Mouse (Mus musculus): Measurements from ENCODE around the gene Slit1. TPM values are rescaled to one million over a fixed set of nuclear protein-coding genes. Genes with fewer than 3 reads are reported as not detected.

The Slit1 gene
- polyA plus RNA-seq, 2 experiments from 2014 or later: not detected

GRCm38 (mm10) chr19:41686194-41686593 lies 57.3 kb downstream of the Slit1 start:
- no peak for ATAC-seq

- no peak for ATAC-seq
Observed at GRCm38 (mm10) chr19:41685453-41686086, 57.9 kb downstream of the Slit1 start.

- no peak for ATAC-seq
Observed at GRCm38 (mm10) chr19:41684874-41685273, 58.6 kb downstream of the Slit1 start.

- no peak for ATAC-seq
Observed at GRCm38 (mm10) chr19:41683951-41684350, 59.5 kb downstream of the Slit1 start.

- ATAC-seq: no peak
Observed at GRCm38 (mm10) chr19:41680267-41680666, 63.2 kb downstream of the Slit1 start.

- no peak for ATAC-seq
Observed at GRCm38 (mm10) chr19:41679028-41679427, 64.4 kb downstream of the Slit1 start.

GRCm38 (mm10) chr19:41677575-41677974 lies 65.9 kb downstream of the Slit1 start:
- no peak for ATAC-seq

- ATAC-seq: no peak
Observed at GRCm38 (mm10) chr19:41675583-41675982, 67.9 kb downstream of the Slit1 start.

- ATAC-seq: no peak
Observed at GRCm38 (mm10) chr19:41674366-41674765, 69.1 kb downstream of the Slit1 start.

- no peak for ATAC-seq
Observed at GRCm38 (mm10) chr19:41672836-41673235, 70.6 kb downstream of the Slit1 start.

- no peak for ATAC-seq
Observed at GRCm38 (mm10) chr19:41670931-41671330, 72.5 kb downstream of the Slit1 start.

GRCm38 (mm10) chr19:41670473-41670872 lies 73.0 kb downstream of the Slit1 start:
- ATAC-seq: no peak

GRCm38 (mm10) chr19:41669747-41670342 lies 73.6 kb downstream of the Slit1 start:
- ATAC-seq: no peak

GRCm38 (mm10) chr19:41667591-41667990 lies 75.9 kb downstream of the Slit1 start:
- ATAC-seq: no peak

GRCm38 (mm10) chr19:41665941-41666340 lies 77.5 kb downstream of the Slit1 start:
- ATAC-seq: no peak

GRCm38 (mm10) chr19:41663506-41664242 lies 79.8 kb downstream of the Slit1 start:
- no peak for ATAC-seq

- no peak for ATAC-seq
Observed at GRCm38 (mm10) chr19:41661466-41661865, 82.0 kb downstream of the Slit1 start.

GRCm38 (mm10) chr19:41660999-41661374 lies 82.5 kb downstream of the Slit1 start:
- ATAC-seq: no peak

GRCm38 (mm10) chr19:41660294-41660998 lies 83.0 kb downstream of the Slit1 start:
- no peak for ATAC-seq

- ATAC-seq: no peak
Observed at GRCm38 (mm10) chr19:41657446-41657845, 86.0 kb downstream of the Slit1 start.

- no peak for ATAC-seq
Observed at GRCm38 (mm10) chr19:41656671-41657070, 86.8 kb downstream of the Slit1 start.

GRCm38 (mm10) chr19:41655970-41656369 lies 87.5 kb downstream of the Slit1 start:
- ATAC-seq: peak; percentile 49

- no peak for ATAC-seq
Observed at GRCm38 (mm10) chr19:41655089-41655783, 88.2 kb downstream of the Slit1 start.

Measured in CD4-positive, CD25-positive, alpha-beta regulatory T cell, adult 4 months (primary cell).